7 mouse cellular contexts compared by ENCODE assay signal in genomic region chr13:98814275-98815040, GRCm38 (mm10). TPM values are rescaled to one million over a fixed set of nuclear protein-coding genes. Genes with fewer than 3 reads are reported as not detected.
DNase-seq lines count a peak whose midpoint lies in the region; ATAC-seq and TF ChIP-seq lines count a peak whose summit lies in the region.

No protein-coding gene starts in this region.

- H3K27ac ChIP-seq in forebrain, embryonic 15.5 days (replicated peaks) = peak overlapping the region; percentile 90
- peak overlapping the region; percentile 97 for H3K27ac ChIP-seq in hindbrain, embryonic 12.5 days
- H3K27ac ChIP-seq in macrophage = peak overlapping the region; percentile 90
- H3K27ac ChIP-seq in small intestine, adult 2 months (ENCODE audit: insufficient read depth, low read depth, low read length) = peak overlapping the region; percentile 90

- no peaks in the 10 kb centered on the region for H3K36me3 ChIP-seq in forebrain, embryonic 15.5 days
- no peaks in the 10 kb centered on the region for H3K36me3 ChIP-seq in hindbrain, embryonic 12.5 days
- H3K36me3 ChIP-seq in macrophage (ENCODE audit: inconsistent target) = no peaks in the 10 kb centered on the region
- no peaks in the 10 kb centered on the region for H3K36me3 ChIP-seq in small intestine, adult 2 months (ENCODE audit: control insufficient read depth, insufficient read depth, low read length)

- under 1% methylated on average over 80 of the region's 81 CpGs for WGBS in forebrain, embryonic 15.5 days
- WGBS in hindbrain, embryonic 12.5 days = 1% methylated on average over 67 of the region's 81 CpGs
- 2% methylated on average over 68 of the region's 81 CpGs for WGBS in macrophage (ENCODE audit: missing documents)
- WGBS in small intestine, adult 2 months = under 1% methylated on average over 77 of the region's 81 CpGs

- no peak for TF ChIP-seq POLR2A in small intestine, adult 2 months (IDR thresholded peaks at IDR 0.05; ENCODE audit: low read depth, low read length)

- H3K4me3 ChIP-seq in forebrain, embryonic 15.5 days = peak overlapping the region; percentile 86
- peak overlapping the region; percentile 95 for H3K4me3 ChIP-seq in hindbrain, embryonic 12.5 days
- H3K4me3 ChIP-seq in macrophage (ENCODE audit: inconsistent target) = peak overlapping the region; percentile 77
- peak overlapping the region; percentile 89 for H3K4me3 ChIP-seq in small intestine, adult 2 months (ENCODE audit: low read depth, low read length)

- DNase-seq in MN1 (ENCODE audit: low spot score) = peak; percentile 71
- DNase-seq in brain, adult 2 months (ENCODE audit: low read depth, low spot score) = peak; percentile 42
- peak; percentile 36 to 56 for DNase-seq in layer of hippocampus, postnatal 36 days

- no peaks in the 10 kb centered on the region for H3K9me3 ChIP-seq in forebrain, embryonic 15.5 days
- H3K9me3 ChIP-seq in hindbrain, embryonic 12.5 days (replicated peaks) = no peaks in the 10 kb centered on the region

- no peaks in the 10 kb centered on the region for H3K27me3 ChIP-seq in forebrain, embryonic 15.5 days
- H3K27me3 ChIP-seq in hindbrain, embryonic 12.5 days = no peaks in the 10 kb centered on the region
- H3K27me3 ChIP-seq in small intestine, adult 2 months (ENCODE audit: control insufficient read depth, insufficient read depth, low read length) = no peaks in the 10 kb centered on the region

- peak overlapping the region; percentile 87 for H3K9ac ChIP-seq in forebrain, embryonic 15.5 days (replicated peaks)
- peak overlapping the region; percentile 97 for H3K9ac ChIP-seq in hindbrain, embryonic 12.5 days

- ATAC-seq in forebrain, embryonic 15.5 days (replicated peaks) = peak; percentile 63
- ATAC-seq in hindbrain, embryonic 12.5 days (ENCODE audit: low FRiP score) = peak; percentile 74

- H3K4me2 ChIP-seq in forebrain, embryonic 15.5 days (replicated peaks) = peak overlapping the region; percentile 49
- peak overlapping the region; percentile 64 for H3K4me2 ChIP-seq in hindbrain, embryonic 12.5 days (replicated peaks)

- peaks cover 16% of the 10 kb centered on the region for H3K4me1 ChIP-seq in forebrain, embryonic 15.5 days
- peaks cover 7% of the 10 kb centered on the region for H3K4me1 ChIP-seq in hindbrain, embryonic 12.5 days
- H3K4me1 ChIP-seq in small intestine, adult 2 months (ENCODE audit: control insufficient read depth, insufficient read depth, insufficient read length, low read length) = peaks cover 18% of the 10 kb centered on the region; the same call in 1 of the 2 replicates

- no peak for TF ChIP-seq CTCF in small intestine, adult 2 months (IDR thresholded peaks at IDR 0.05; ENCODE audit: extremely low read depth, insufficient read length, insufficient replicate concordance, low read depth, low read length)

- peaks cover 46% of the 10 kb centered on the region for H3K79me2 ChIP-seq in macrophage (ENCODE audit: inconsistent target)

RNA-seq across cellular contexts. Expression of gene Fcho2, which starts 0.8 kb away (rescaled TPM):
- 29.2 and 30.6 TPM in 2 replicates for polyA plus RNA-seq in forebrain, embryonic 15.5 days (2015; fragmentation: Nextera tagmentation; extraction: Ambion mirVana)
- polyA plus RNA-seq in hindbrain, embryonic 12.5 days (2016; fragmentation: Nextera tagmentation; extraction: Ambion mirVana) = 48.3 and 49.6 TPM in 2 replicates
- 10 to 100 TPM; 37.3 to 52.1 TPM for total RNA-seq in layer of hippocampus, postnatal 36 days (2021)
- 100 to 1,000 TPM; 133 to 774 (median 552) TPM for total RNA-seq in macrophage (2018; cell fraction: chromatin; rRNA removed)
- 100 to 1,000 TPM in 5 of 26 experiments, 10 to 100 TPM in 21; 34.5 to 126 (median 79.4) TPM for total RNA-seq in macrophage (2018; cell fraction: cytosol; rRNA removed)
- total RNA-seq in macrophage (2018; cell fraction: nucleus; rRNA removed) = 100 to 1,000 TPM in 21 of 26 experiments, 10 to 100 TPM in 5; 87.6 to 549 (median 241) TPM
- polyA plus RNA-seq in macrophage (2018) = 41.5 to 104 TPM (median 81.1 TPM) in 3 replicates
- 3.2 and 8.5 TPM in 2 replicates for polyA plus RNA-seq in small intestine, adult 2 months (2012; rRNA removed)

Comparison
In these comparisons a context has a peak if more than half of its experiments do, and no peak if none do; other contexts are left out.
1. Peak in every context shown above with its lines: DNase-seq, ATAC-seq, H3K4me3 ChIP-seq and H3K27ac ChIP-seq.